Mouse (Mus musculus) embryo, embryonic 10.5 days (tissue): ENCODE measurements at regions not wholly inside any gene's neighbourhood (a gene's known extent, or its start where the extent isn't known, plus 50 kb on each side); places are given as distances from the start of the nearest gene placed in this dataset.

Source experiments
- DNase-seq: peaks from one replicate; pipeline ENCODE4 v3.0.0-alpha.2; 2015; ENCODE audit warnings: low spot score

DNA sequence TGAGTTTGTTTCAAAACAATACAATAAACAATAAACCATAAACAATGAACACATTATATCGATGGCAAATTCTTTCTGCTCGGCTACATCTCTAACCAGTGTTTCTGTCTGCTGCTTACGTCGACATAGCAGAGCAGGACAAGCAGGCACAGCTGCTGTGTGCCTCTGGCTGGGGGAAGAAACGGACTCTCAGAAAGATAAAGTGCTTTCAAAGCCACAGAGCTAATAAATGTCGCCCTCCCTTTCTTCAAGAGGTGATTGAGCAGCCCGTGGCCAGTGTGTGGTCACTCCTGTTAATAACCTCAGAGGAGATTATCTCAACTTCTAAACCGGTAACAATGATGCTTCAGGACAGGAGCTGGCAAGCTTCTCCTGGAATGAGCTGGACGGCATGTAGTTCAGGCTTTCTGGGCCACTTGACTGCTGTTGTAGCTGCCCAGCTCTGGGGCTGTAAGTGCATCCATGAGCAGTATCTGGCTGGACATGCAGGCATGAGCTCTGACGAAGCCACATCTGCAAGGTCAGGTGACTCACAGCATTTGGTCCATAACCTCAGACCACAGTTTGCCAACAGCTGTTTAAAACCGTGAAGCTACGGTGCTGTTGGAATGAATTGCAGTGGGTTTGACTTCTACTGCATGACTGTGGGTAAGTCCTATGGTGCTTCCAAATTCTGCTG is 55.6 kb downstream of the Evx1 start:
- DNase-seq, result peak; percentile 58

- no peak for DNase-seq
Observed at GRCm38 (mm10) chr6:52370806-52371360, 57.6 kb downstream of the Evx1 start.

DNA sequence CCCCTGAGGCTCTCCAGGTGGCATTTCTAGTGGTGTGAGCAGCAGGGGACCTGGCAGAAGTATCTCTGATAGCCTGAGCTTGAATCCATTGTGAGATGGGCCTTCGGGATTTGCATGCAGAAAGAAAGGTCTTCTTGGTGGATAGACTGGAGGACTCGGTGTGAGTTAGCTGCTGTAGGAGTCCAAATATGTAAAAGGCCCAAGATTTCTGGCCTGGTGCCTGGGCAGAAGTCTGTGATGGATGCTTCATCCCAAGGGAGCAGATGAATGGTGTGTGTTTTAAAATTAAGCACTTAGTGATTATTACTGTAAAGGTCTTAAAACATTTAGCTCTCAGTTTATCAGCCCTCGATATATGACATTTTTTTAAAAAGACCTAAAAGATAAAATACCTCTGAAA is 65.8 kb downstream of the Evx1 start:
- DNase-seq, result no peak

DNA sequence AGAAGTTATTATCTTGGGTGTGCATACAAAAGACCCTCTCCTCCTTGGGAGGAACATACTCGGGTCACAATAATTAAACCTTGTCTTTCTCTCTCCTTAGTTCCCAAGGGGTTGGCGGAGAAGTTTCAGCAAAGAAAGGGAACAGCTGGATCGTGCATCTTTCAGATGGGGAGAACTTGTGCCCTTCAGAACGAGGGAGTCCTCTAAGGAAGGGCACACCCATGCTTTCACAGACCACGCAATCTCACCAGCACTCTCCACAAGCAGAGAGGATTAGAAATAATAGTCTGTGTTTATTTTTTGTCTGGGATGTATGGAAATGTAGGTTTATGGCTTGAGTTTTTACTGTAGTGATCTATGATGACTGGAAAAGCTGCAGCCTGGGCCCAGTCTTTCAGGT is 66.3 kb downstream of the Evx1 start:
- DNase-seq, result no peak

GRCm38 (mm10) chr6:52385044-52385443 is 71.7 kb downstream of the Evx1 start:
- no peak for DNase-seq

DNA sequence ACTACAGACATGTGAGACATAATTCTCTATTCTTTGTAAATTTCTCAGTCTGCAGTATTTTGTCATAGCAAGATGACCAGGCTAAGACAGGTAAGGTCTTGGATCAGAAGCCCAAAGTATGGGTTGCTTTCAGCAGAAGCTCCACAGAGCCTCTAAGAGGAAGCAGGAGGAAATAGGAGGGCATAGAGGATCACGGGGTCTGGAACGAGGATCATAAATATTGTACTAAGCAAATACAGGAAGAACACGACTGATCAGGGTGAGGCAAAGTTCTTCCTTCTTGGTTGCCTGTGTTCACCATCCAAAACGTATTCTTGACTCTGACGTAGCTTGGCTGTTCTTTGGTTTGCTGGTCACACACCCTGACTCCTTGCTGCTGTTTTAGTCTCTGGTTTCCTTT is 88.1 kb downstream of the Evx1 start:
- no peak for DNase-seq

DNA sequence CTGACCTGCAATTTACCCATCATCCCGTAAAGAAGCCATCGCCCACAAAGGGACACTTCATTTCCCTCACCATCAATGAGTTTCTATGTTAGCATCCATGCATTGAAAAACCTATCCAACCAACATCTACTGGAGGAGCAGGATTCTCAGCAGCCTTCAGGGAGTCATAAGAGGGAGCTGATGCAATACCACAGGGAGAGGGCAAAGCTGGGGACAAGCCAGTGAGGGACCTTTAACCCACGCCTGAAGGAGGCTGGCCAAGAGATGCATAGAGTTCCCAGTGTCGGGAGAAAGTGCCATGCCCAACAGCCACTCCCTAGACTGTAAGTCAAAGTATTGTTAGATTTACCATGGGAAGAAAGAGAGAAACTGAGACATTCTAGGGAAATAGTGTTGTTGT is 96.7 kb downstream of the Evx1 start:
- DNase-seq, result no peak

- no peak for DNase-seq
Observed at GRCm38 (mm10) chr6:52410711-52411110, 97.4 kb downstream of the Evx1 start.

DNA sequence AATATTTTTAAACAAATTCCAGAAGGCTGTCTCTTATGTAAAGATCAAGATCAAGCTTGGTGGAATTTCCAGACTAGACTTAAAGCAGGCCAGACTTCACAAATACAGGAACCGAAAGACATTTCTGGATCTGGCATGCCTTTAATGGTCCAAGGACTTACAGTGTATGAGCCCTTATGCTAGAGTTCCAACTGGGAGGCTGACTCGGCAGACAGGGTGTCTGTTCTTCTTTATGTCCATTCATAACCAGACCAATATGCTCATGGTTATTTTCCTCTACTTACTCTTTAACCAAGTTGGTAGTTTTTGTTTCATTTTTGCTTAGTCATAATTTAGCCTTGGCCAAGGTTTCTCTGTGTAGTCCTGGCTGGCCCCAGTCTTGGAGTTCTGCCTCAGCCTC is 98.0 kb downstream of the Evx1 start:
- DNase-seq, result no peak

GRCm38 (mm10) chr6:52413639-52414038 is 100.3 kb downstream of the Evx1 start:
- no peak for DNase-seq

- no peak for DNase-seq
Observed at GRCm38 (mm10) chr6:52415341-52415946, 102.1 kb downstream of the Evx1 start.

DNA sequence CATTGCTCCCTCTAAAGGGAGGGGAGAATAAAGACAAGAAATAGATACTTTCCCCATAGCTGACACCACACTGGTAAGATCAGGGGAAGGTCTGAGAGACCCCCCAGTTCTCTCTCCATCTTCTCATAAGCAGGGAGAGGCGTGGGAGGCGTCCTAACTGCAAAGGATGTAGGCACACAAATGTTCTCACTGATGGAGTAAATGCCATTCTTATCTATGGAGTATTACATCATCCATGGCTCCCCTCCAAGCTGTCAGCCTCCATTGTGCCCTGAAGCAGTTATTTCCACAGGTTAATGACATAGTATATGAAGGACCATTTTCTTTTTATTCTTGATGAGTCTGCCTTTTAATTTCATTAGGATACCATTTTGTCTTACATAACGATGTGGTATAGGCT is 103.2 kb downstream of the Evx1 start:
- no peak for DNase-seq

- DNase-seq, result peak; percentile 33
Observed at GRCm38 (mm10) chr6:52417439-52418124, 104.3 kb downstream of the Evx1 start.

GRCm38 (mm10) chr6:52418451-52419170 is 105.3 kb downstream of the Evx1 start:
- DNase-seq, result peak; percentile 61

- DNase-seq, result no peak
Observed at GRCm38 (mm10) chr6:52420276-52420970, 107.1 kb downstream of the Evx1 start.

DNA sequence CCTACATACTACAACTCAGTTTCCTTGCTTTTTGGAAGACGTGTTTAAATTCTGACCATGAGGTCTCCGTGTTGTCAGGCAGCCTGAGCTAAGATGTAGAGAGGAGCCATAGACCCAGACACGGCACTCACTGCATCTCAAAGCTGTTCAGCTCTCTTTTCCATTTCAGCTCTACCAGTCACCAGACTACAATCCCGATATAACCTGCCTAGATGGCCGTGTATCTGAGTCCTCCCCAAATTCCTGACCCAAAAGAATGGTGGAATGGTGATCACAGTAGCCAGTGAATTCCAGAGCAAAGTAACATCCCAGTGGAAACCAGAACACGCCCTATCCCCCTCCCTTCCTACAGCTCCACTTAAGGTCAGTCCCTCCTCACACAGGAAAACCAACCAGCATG is 108.5 kb downstream of the Evx1 start:
- DNase-seq, result no peak

DNA sequence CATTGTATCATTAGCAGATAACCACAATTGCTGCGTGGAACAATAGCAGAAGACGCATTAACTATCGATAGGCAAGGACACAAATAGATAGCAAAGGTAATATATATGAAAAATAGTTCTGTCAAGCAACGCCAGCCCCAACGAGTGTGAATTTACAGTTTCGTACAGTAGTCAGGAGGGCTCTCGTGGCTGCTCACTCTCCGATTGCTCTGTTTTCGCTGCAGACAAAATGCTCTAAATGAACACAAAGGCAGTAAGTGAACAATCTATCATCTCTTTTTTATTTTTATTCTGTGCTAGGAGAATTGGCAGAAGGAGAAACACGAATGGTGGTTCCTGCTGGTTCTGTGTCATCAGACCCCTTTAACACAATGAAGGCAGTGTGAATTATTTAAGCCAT is 109.4 kb downstream of the Evx1 start:
- DNase-seq, result no peak

- no peak for DNase-seq
Observed at GRCm38 (mm10) chr6:52423581-52424107, 110.3 kb downstream of the Evx1 start.

DNA sequence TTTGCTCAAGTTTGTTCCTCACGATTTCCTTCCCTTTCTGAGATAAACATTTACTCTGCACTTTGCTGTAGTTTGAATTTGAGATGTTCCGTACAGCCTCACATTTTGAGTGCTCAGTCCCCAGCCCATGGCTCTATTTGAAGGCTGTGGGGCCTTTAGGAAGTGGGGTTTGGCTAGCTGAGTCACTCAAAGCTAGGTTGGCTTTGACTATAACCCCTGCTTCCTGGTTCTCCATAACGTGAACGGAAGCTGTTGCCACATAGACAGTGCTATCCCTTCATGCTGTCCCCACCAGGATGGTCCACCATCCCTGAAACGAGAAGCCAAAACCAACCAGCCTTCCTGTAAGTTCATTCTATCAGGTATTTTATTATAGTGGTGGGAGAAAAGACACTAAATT is 111.1 kb downstream of the Evx1 start:
- no peak for DNase-seq

DNA sequence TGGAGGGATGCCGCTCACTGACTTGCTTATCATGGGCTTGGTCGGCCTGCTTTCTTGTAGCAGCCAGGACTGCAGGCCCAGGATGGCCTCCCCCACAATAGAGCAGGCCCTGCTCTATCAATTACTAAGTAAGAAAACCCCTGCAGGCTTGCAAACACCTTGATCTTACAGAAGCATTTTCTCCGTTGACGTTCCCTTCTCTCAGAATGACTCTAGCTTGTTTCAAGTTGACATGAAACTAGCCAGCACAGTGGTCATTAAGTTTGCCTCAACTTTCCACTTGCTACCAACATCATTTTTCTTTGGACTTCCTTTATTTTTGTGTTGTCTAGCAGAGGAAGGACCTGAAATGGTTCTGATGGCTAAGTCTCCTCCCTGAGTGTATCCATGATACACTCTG is 111.8 kb downstream of the Evx1 start:
- no peak for DNase-seq

GRCm38 (mm10) chr6:52428489-52429203 is 115.3 kb downstream of the Evx1 start:
- no peak for DNase-seq
